Mouse (Mus musculus) midbrain, embryonic 13.5 days (tissue): Measurements from ENCODE around the gene Txndc8. TPM values are rescaled to one million over a fixed set of nuclear protein-coding genes. Genes with fewer than 3 reads are reported as not detected.
A peak's percentile ranks its signal among the peaks of the same experiment; 100 is the strongest.

Experiments
- ATAC-seq: fragments of 200-750 bp; cut with Nextera tagmentation; 2 replicates; pipeline ENCODE4 v1.8.0; 2017; ENCODE audit warnings: mild to moderate bottlenecking, moderate TSS enrichment, moderate library complexity
- H3K27ac ChIP-seq: fragments of 300-500 bp; sonication (generic); 2 replicates; pipeline ENCODE4 v1.5.1; 2015; ENCODE audit warnings: inconsistent platforms, mild to moderate bottlenecking, moderate library complexity
- H3K27me3 ChIP-seq: fragments of 300-500 bp; sonication (generic); 2 replicates; pipeline ENCODE4 v1.6.1; 2015; ENCODE audit warnings: mild to moderate bottlenecking, inconsistent platforms
- H3K36me3 ChIP-seq: fragments of 300-500 bp; sonication (generic); 2 replicates; pipeline ENCODE4 v1.6.1; 2015; ENCODE audit warnings: mild to moderate bottlenecking, inconsistent platforms
- H3K4me1 ChIP-seq: fragments of 300-500 bp; sonication (generic); replicated peaks from 2 replicates; pipeline ENCODE4 v1.6.1; 2015; ENCODE audit warnings: inconsistent platforms
- H3K4me2 ChIP-seq: fragments of 300-500 bp; sonication (generic); replicated peaks from 2 replicates; pipeline ENCODE4 v1.6.1; 2015; ENCODE audit warnings: moderate library complexity, mild to moderate bottlenecking, inconsistent platforms
- H3K4me3 ChIP-seq: fragments of 300-500 bp; sonication (generic); replicated peaks from 2 replicates; pipeline ENCODE4 v1.5.1; 2015; ENCODE audit warnings: mild to moderate bottlenecking, inconsistent platforms
- H3K9ac ChIP-seq: fragments of 300-500 bp; sonication (generic); replicated peaks from 2 replicates; pipeline ENCODE4 v1.6.1; 2015; ENCODE audit warnings: mild to moderate bottlenecking, inconsistent platforms
- H3K9me3 ChIP-seq: fragments of 300-500 bp; sonication (generic); 2 replicates; pipeline ENCODE4 v1.6.1; 2016; ENCODE audit warnings: mild to moderate bottlenecking, inconsistent platforms
- WGBS: fragments of 180-500 bp; shearing (Covaris S2); methylation state at CpG from one replicate; pipeline ENCODE4 v1.1.7; 2015; 5-methylcytosine and 5-hydroxymethylcytosine counted together
- polyA plus RNA-seq: library from polyadenylated mRNA; unstranded; fragments of >200 nt; fragmentation: Nextera tagmentation; extraction: Ambion mirVana; gene quantifications from 2 replicates; pipeline ENCODE4 v1.2.1, GENCODE M21; 2015

The Txndc8 gene
- polyA plus RNA-seq, 1 experiment from 2014 or later: not detected

- Histone ChIP-seq H3K4me2 (no peak overlapping the region), H3K27me3 (no peaks in the 10 kb centered on the region), H3K27ac (no peak overlapping the region), H3K9ac (no peak overlapping the region), H3K4me3 (no peak overlapping the region), H3K4me1 (no peaks in the 10 kb centered on the region), H3K9me3 (no peaks in the 10 kb centered on the region), H3K36me3 (no peaks in the 10 kb centered on the region)
- ATAC-seq: no peak
- WGBS: 89% methylated on average over 6 of the region's 6 CpGs
These were observed 34.4 kb downstream of the Txndc8 start for GRCm38 (mm10) chr4:57974400-57975117.

GRCm38 (mm10) chr4:57973592-57974268, 35.2 kb downstream of the Txndc8 start:
- 79% methylated on average over 6 of the region's 6 CpGs for WGBS

GRCm38 (mm10) chr4:57970285-57970684, 38.6 kb downstream of the Txndc8 start:
- no peak for ATAC-seq
- H3K4me3 ChIP-seq: no peak overlapping the region
- H3K4me2 ChIP-seq: no peak overlapping the region
- H3K27me3 ChIP-seq: no peaks in the 10 kb centered on the region
- no peaks in the 10 kb centered on the region for H3K9me3 ChIP-seq
- no peak overlapping the region for H3K9ac ChIP-seq
- H3K36me3 ChIP-seq: no peaks in the 10 kb centered on the region
- H3K4me1 ChIP-seq: no peaks in the 10 kb centered on the region
- no peak overlapping the region for H3K27ac ChIP-seq

More at GRCm38 (mm10) chr4:57973592-57974268, 35.2 kb downstream of the Txndc8 start:
- ATAC-seq: no peak
- no peaks in the 10 kb centered on the region for H3K36me3 ChIP-seq
- no peaks in the 10 kb centered on the region for H3K9me3 ChIP-seq
- H3K27ac ChIP-seq: no peak overlapping the region
- no peak overlapping the region for H3K4me2 ChIP-seq
- H3K27me3 ChIP-seq: no peaks in the 10 kb centered on the region
- H3K4me3 ChIP-seq: no peak overlapping the region
- no peak overlapping the region for H3K9ac ChIP-seq
- H3K4me1 ChIP-seq: no peaks in the 10 kb centered on the region

- no peak overlapping the region for H3K27ac ChIP-seq
- no peaks in the 10 kb centered on the region for H3K4me1 ChIP-seq
- no peak overlapping the region for H3K9ac ChIP-seq
- H3K4me2 ChIP-seq: no peak overlapping the region
- ATAC-seq: no peak
- H3K4me3 ChIP-seq: no peak overlapping the region
- H3K9me3 ChIP-seq: no peaks in the 10 kb centered on the region
- H3K27me3 ChIP-seq: no peaks in the 10 kb centered on the region
- no peaks in the 10 kb centered on the region for H3K36me3 ChIP-seq
- 77% methylated on average over 3 of the region's 3 CpGs for WGBS
These were observed 41.7 kb downstream of the Txndc8 start for GRCm38 (mm10) chr4:57967195-57967594.

- H3K4me3 ChIP-seq: no peak overlapping the region
- no peak overlapping the region for H3K4me2 ChIP-seq
- no peaks in the 10 kb centered on the region for H3K9me3 ChIP-seq
- no peaks in the 10 kb centered on the region for H3K36me3 ChIP-seq
- 97% methylated on average over 4 of the region's 4 CpGs for WGBS
- ATAC-seq: no peak
- no peaks in the 10 kb centered on the region for H3K27me3 ChIP-seq
- no peak overlapping the region for H3K9ac ChIP-seq
- H3K4me1 ChIP-seq: no peaks in the 10 kb centered on the region
- H3K27ac ChIP-seq: no peak overlapping the region
These were observed 43.4 kb downstream of the Txndc8 start for GRCm38 (mm10) chr4:57965516-57965915.

GRCm38 (mm10) chr4:57964143-57964542, 44.8 kb downstream of the Txndc8 start:
- Histone ChIP-seq H3K9ac (no peak overlapping the region), H3K9me3 (no peaks in the 10 kb centered on the region), H3K4me1 (no peaks in the 10 kb centered on the region), H3K27ac (no peak overlapping the region), H3K4me3 (no peak overlapping the region), H3K4me2 (no peak overlapping the region), H3K36me3 (no peaks in the 10 kb centered on the region), H3K27me3 (no peaks in the 10 kb centered on the region)
- no peak for ATAC-seq
- 26% methylated on average over 1 of the region's 1 CpGs for WGBS

- H3K4me2 ChIP-seq: no peak overlapping the region
- no peak overlapping the region for H3K4me3 ChIP-seq
- peaks cover 4% of the 10 kb centered on the region; the same call in 1 of the 2 replicates for H3K27me3 ChIP-seq
- H3K4me1 ChIP-seq: peaks cover 22% of the 10 kb centered on the region
- H3K9me3 ChIP-seq: no peaks in the 10 kb centered on the region
- H3K36me3 ChIP-seq: no peaks in the 10 kb centered on the region
- no peak overlapping the region for H3K9ac ChIP-seq
- WGBS: 90% methylated on average over 8 of the region's 8 CpGs
- no peak for ATAC-seq
- H3K27ac ChIP-seq: no peak overlapping the region
These were observed 49.9 kb downstream of the Txndc8 start for GRCm38 (mm10) chr4:57959056-57959455.

- no peak for ATAC-seq
- Histone ChIP-seq H3K9ac (no peak overlapping the region), H3K4me1 (peaks cover 27% of the 10 kb centered on the region), H3K36me3 (no peaks in the 10 kb centered on the region), H3K27ac (no peak overlapping the region), H3K4me2 (no peak overlapping the region), H3K9me3 (no peaks in the 10 kb centered on the region), H3K4me3 (no peak overlapping the region), H3K27me3 (peaks cover 4% of the 10 kb centered on the region; the same call in 1 of the 2 replicates)
- WGBS: 85% methylated on average over 9 of the region's 9 CpGs
These were observed 50.8 kb downstream of the Txndc8 start for GRCm38 (mm10) chr4:57958098-57958497.

- Histone ChIP-seq H3K9me3 (no peaks in the 10 kb centered on the region), H3K4me2 (peak overlapping the region; percentile 74), H3K27me3 (peaks cover 4% of the 10 kb centered on the region; the same call in 1 of the 2 replicates), H3K9ac (peak overlapping the region; percentile 82), H3K36me3 (no peaks in the 10 kb centered on the region), H3K4me3 (peak overlapping the region; percentile 70), H3K27ac (0 out of 2 replicates have a peak overlapping the region, but pooled peaks have one; percentile 91), H3K4me1 (peaks cover 27% of the 10 kb centered on the region)
- no peak for ATAC-seq
- WGBS: 55% methylated on average over 11 of the region's 11 CpGs
These were observed 51.5 kb downstream of the Txndc8 start for GRCm38 (mm10) chr4:57957200-57958085.

GRCm38 (mm10) chr4:57956029-57956960, 52.6 kb downstream of the Txndc8 start, which contains the start of gene Txn1:
Gene Txn1, minus strand, starts transcription at chr4:57956411.
- Histone ChIP-seq H3K27ac (peak within 1 kb of the TSS; percentile 91), H3K4me3 (peak within 1 kb of the TSS; percentile 70), H3K9me3 (0 out of 2 replicates have a peak, but pooled peaks cover 5% of the 10 kb centered on the region), H3K27me3 (peaks cover 4% of the 10 kb centered on the region; the same call in 1 of the 2 replicates), H3K36me3 (peaks cover 9% of the 10 kb centered on the region), H3K4me2 (peak within 1 kb of the TSS; percentile 74), H3K9ac (peak within 1 kb of the TSS; percentile 82), H3K4me1 (peaks cover 27% of the 10 kb centered on the region)
- WGBS: under 1% methylated on average over 71 of the region's 71 CpGs
- peak; percentile 98 for ATAC-seq

GRCm38 (mm10) chr4:57955544-57955958, 53.4 kb downstream of the Txndc8 start:
- Histone ChIP-seq H3K4me3 (peak overlapping the region; percentile 70), H3K4me2 (peak overlapping the region; percentile 74), H3K9me3 (0 out of 2 replicates have a peak, but pooled peaks cover 5% of the 10 kb centered on the region), H3K27me3 (peaks cover 4% of the 10 kb centered on the region; the same call in 1 of the 2 replicates), H3K27ac (peak overlapping the region; percentile 91), H3K36me3 (peaks cover 17% of the 10 kb centered on the region), H3K4me1 (peaks cover 27% of the 10 kb centered on the region), H3K9ac (peak overlapping the region; percentile 82)
- peak; percentile 49 for ATAC-seq
- WGBS: under 1% methylated on average over 25 of the region's 25 CpGs
